Mouse (Mus musculus) E14TG2a.4 (cell line): ENCODE results near the gene Slc2a3.

Experiments used
- H3K27me3 ChIP-seq: 2 replicates; pipeline ENCODE4 v1.6.1; 2014; ENCODE audit warnings: low read length, control low read depth; ENCODE audit not compliant: insufficient read depth
- H3K36me3 ChIP-seq: 2 replicates; pipeline ENCODE4 v1.6.1; 2014; ENCODE audit warnings: low read length, control low read depth; ENCODE audit not compliant: insufficient read depth
- H3K4me1 ChIP-seq: replicated peaks from 2 replicates; pipeline ENCODE4 v1.6.1; 2014; ENCODE audit warnings: low read depth, low read length, control low read depth
- H3K4me3 ChIP-seq: replicated peaks from 2 replicates; pipeline ENCODE4 v1.5.1; 2014; ENCODE audit warnings: mild to moderate bottlenecking, low read length
- H3K9me3 ChIP-seq: 2 replicates; pipeline ENCODE4 v1.6.1; 2014; ENCODE audit warnings: low read length, control low read depth
- CTCF ChIP-seq: conservative IDR thresholded peaks from 2 replicates; pipeline ENCODE4 v1.5.1; 2014; ENCODE audit warnings: low read length
- NANOG ChIP-seq: IDR thresholded peaks from 2 replicates; pipeline ENCODE4 v1.6.1; 2014; ENCODE audit warnings: borderline replicate concordance, low read length, mixed read lengths
- POU5F1 ChIP-seq: IDR thresholded peaks from 2 replicates; pipeline ENCODE4 v1.6.1; 2014; ENCODE audit warnings: low read length, borderline replicate concordance

The Slc2a3 gene

GRCm38 (mm10) chr6:122811280-122811652 is 9.8 kb upstream of the Slc2a3 start:
- no peaks in the 10 kb centered on the region for H3K36me3 ChIP-seq
- H3K4me1 ChIP-seq: peaks cover 42% of the 10 kb centered on the region
- TF ChIP-seq CTCF: no peak
- TF ChIP-seq NANOG: no peak
- no peak for TF ChIP-seq POU5F1
- H3K4me3 ChIP-seq: peak overlapping the region; percentile 93
- H3K9me3 ChIP-seq: no peaks in the 10 kb centered on the region
- no peaks in the 10 kb centered on the region for H3K27me3 ChIP-seq

GRCm38 (mm10) chr6:122810615-122811279 is 9.3 kb upstream of the Slc2a3 start:
- Histone ChIP-seq H3K4me1 (peaks cover 45% of the 10 kb centered on the region), H3K36me3 (no peaks in the 10 kb centered on the region), H3K9me3 (no peaks in the 10 kb centered on the region), H3K27me3 (no peaks in the 10 kb centered on the region), H3K4me3 (peak overlapping the region; percentile 93)
- TF ChIP-seq POU5F1 (no peak), NANOG (no peak; the same call in 1 of the 2 replicates), CTCF (no peak)

- Histone ChIP-seq H3K27me3 (no peaks in the 10 kb centered on the region), H3K36me3 (no peaks in the 10 kb centered on the region), H3K4me3 (peak overlapping the region; percentile 93), H3K9me3 (no peaks in the 10 kb centered on the region), H3K4me1 (peaks cover 45% of the 10 kb centered on the region)
- no peak for TF ChIP-seq CTCF
Observed at GRCm38 (mm10) chr6:122810022-122810614, 8.7 kb upstream of the Slc2a3 start.

GRCm38 (mm10) chr6:122804418-122804817 is 3.0 kb upstream of the Slc2a3 start:
- peaks cover 7% of the 10 kb centered on the region; the same call in 1 of the 2 replicates for H3K27me3 ChIP-seq
- no peaks in the 10 kb centered on the region for H3K9me3 ChIP-seq
- peaks cover 47% of the 10 kb centered on the region for H3K4me1 ChIP-seq
- H3K4me3 ChIP-seq: no peak overlapping the region
- no peaks in the 10 kb centered on the region for H3K36me3 ChIP-seq
- no peak for TF ChIP-seq NANOG
- TF ChIP-seq POU5F1: no peak
- TF ChIP-seq CTCF: peak; percentile 93

GRCm38 (mm10) chr6:122801801-122802514 is 518 bp upstream of the Slc2a3 start:
- Histone ChIP-seq H3K4me1 (peaks cover 40% of the 10 kb centered on the region), H3K4me3 (peak overlapping the region; percentile 82), H3K36me3 (peaks cover 7% of the 10 kb centered on the region), H3K27me3 (peaks cover 7% of the 10 kb centered on the region; the same call in 1 of the 2 replicates), H3K9me3 (no peaks in the 10 kb centered on the region)
- TF ChIP-seq POU5F1: no peak
- TF ChIP-seq NANOG: no peak

- peak overlapping the region; percentile 82 for H3K4me3 ChIP-seq
- TF ChIP-seq POU5F1 (no peak), NANOG (no peak), CTCF (no peak)
Observed at GRCm38 (mm10) chr6:122800640-122801300, 670 bp downstream of the Slc2a3 start.

GRCm38 (mm10) chr6:122795254-122795935 is 6.0 kb downstream of the Slc2a3 start:
- Histone ChIP-seq H3K4me3 (no peak overlapping the region), H3K27me3 (no peaks in the 10 kb centered on the region), H3K4me1 (peaks cover 18% of the 10 kb centered on the region), H3K9me3 (no peaks in the 10 kb centered on the region), H3K36me3 (peaks cover 24% of the 10 kb centered on the region)
- TF ChIP-seq CTCF: no peak
- TF ChIP-seq NANOG: no peak
- TF ChIP-seq POU5F1: no peak

More at GRCm38 (mm10) chr6:122800640-122801300, 670 bp downstream of the Slc2a3 start:
- no peaks in the 10 kb centered on the region for H3K9me3 ChIP-seq
- peaks cover 7% of the 10 kb centered on the region; the same call in 1 of the 2 replicates for H3K27me3 ChIP-seq
- H3K36me3 ChIP-seq: peaks cover 17% of the 10 kb centered on the region
- peaks cover 34% of the 10 kb centered on the region for H3K4me1 ChIP-seq

GRCm38 (mm10) chr6:122786275-122786674 is 15.2 kb downstream of the Slc2a3 start:
- TF ChIP-seq CTCF: peak; percentile 54
- TF ChIP-seq POU5F1: no peak
- no peak overlapping the region for H3K4me3 ChIP-seq
- H3K4me1 ChIP-seq: peaks cover 71% of the 10 kb centered on the region
- H3K36me3 ChIP-seq: no peaks in the 10 kb centered on the region
- no peaks in the 10 kb centered on the region for H3K9me3 ChIP-seq
- H3K27me3 ChIP-seq: no peaks in the 10 kb centered on the region
